In genomic region chr1:148249376-148249775, GRCm38 (mm10) we compare ENCODE assay signal across 24 mouse cellular contexts.
DNase-seq lines count a peak whose midpoint lies in the region; TF ChIP-seq lines count a peak whose summit lies in the region.
"Had no signal": no experiment of that assay in that cellular context is flagged by ENCODE, and none has a peak within 500 bp of the region (broad histone marks: within the 10 kb centered on the region; RNA-seq: fewer than 3 reads in every experiment).

No protein-coding gene starts in this region.

- H3K27ac ChIP-seq in cerebellum, adult 2 months (ENCODE audit: insufficient read depth, low read length) = no peak overlapping the region
- H3K27ac ChIP-seq: forebrain, embryonic 13.5 days; heart, embryonic 10.5 days; heart, embryonic 15.5 days; layer of hippocampus, adult 2 months; limb, embryonic 10.5 days; limb, embryonic 15.5 days; liver, embryonic 13.5 days; midbrain, embryonic 15.5 days had no signal

- peak; percentile 86 for DNase-seq in brain, adult 2 months (ENCODE audit: low read depth, low spot score)
- peak; percentile 11 for DNase-seq in brain, embryonic 14.5 days (ENCODE audit: low read depth)
- peak; percentile 68 to 87 for DNase-seq in cerebellum, adult 2 months
- DNase-seq in cerebellum, postnatal 14 days = peak; percentile 85 to 89
- DNase-seq in frontal cortex, postnatal 14 days (ENCODE audit: low spot score in 2 of 2) = no peak
- no peak for DNase-seq in testis, postnatal 14 days (ENCODE audit: low spot score)
- DNase-seq in spleen, postnatal 4 days (ENCODE audit: low spot score in 2 of 2) = no peak
- DNase-seq: B cell, adult 2 months; gastrocnemius, postnatal 14 days; kidney, postnatal 25 days; liver, embryonic 13.5 days; lung, adult 18-20 months; lung, postnatal 4 days; right cerebral cortex, postnatal 25 days; thymus, adult 18-20 months; thymus, postnatal 25 days had no signal

- TF ChIP-seq CTCF in brain, embryonic 14.5 days (IDR thresholded peaks at IDR 0.05; ENCODE audit: borderline replicate concordance, extremely low read depth, insufficient read depth, insufficient read length) = no peak
- no peak for TF ChIP-seq CTCF in cerebellum, adult 2 months (IDR thresholded peaks at IDR 0.05; ENCODE audit: borderline replicate concordance, insufficient read depth, low read depth, low read length)

- H3K4me3 ChIP-seq in cerebellum, adult 2 months (replicated peaks; ENCODE audit: insufficient read depth, low read depth, low read length) = no peak overlapping the region
- H3K4me3 ChIP-seq: forebrain, embryonic 13.5 days; heart, embryonic 10.5 days; heart, embryonic 15.5 days; layer of hippocampus, adult 2 months; limb, embryonic 10.5 days; limb, embryonic 15.5 days; liver, embryonic 13.5 days; megakaryocyte, embryonic 14.5 days; midbrain, embryonic 15.5 days had no signal

- peaks cover 2% of the 10 kb centered on the region; the same call in 1 of the 2 replicates for H3K4me1 ChIP-seq in cerebellum, adult 2 months (ENCODE audit: control insufficient read depth, insufficient read depth, low read length)
- H3K4me1 ChIP-seq: forebrain, embryonic 13.5 days; heart, embryonic 10.5 days; heart, embryonic 15.5 days; limb, embryonic 10.5 days; limb, embryonic 15.5 days; liver, embryonic 13.5 days; megakaryocyte, embryonic 14.5 days; midbrain, embryonic 15.5 days had no signal

- no peaks in the 10 kb centered on the region for H3K27me3 ChIP-seq in cerebellum, adult 2 months (ENCODE audit: control insufficient read depth, insufficient read depth, low read length)
- H3K27me3 ChIP-seq: forebrain, embryonic 13.5 days; heart, embryonic 15.5 days; limb, embryonic 15.5 days; liver, embryonic 13.5 days; megakaryocyte, embryonic 14.5 days; midbrain, embryonic 15.5 days had no signal

- 15% methylated on average over 2 of the region's 2 CpGs for WGBS in cerebellum, adult 2 months

- no peak for TF ChIP-seq POLR2A in brain, embryonic 14.5 days (IDR thresholded peaks at IDR 0.05; ENCODE audit: borderline replicate concordance, extremely low read depth, insufficient read depth, insufficient read length, poor library complexity, severe bottlenecking)
- TF ChIP-seq POLR2A in cerebellum, adult 2 months (IDR thresholded peaks at IDR 0.05; ENCODE audit: borderline replicate concordance, insufficient read depth, low read length) = no peak

Comparison
In these comparisons a context has a peak if more than half of its experiments do, and no peak if none do; other contexts are left out.
1. DNase-seq: peak in brain, adult 2 months (single experiment), brain, embryonic 14.5 days (single experiment), cerebellum, adult 2 months (2 of 2) and cerebellum, postnatal 14 days (2 of 2); none in frontal cortex, postnatal 14 days (0 of 2), testis, postnatal 14 days (single experiment) and spleen, postnatal 4 days (0 of 2).